Mouse (Mus musculus) myocyte (in vitro differentiated cells): ENCODE measurements around the gene Itgb5.

ENCODE experiments used
- E2F4 ChIP-seq: IDR thresholded peaks from one replicate; pipeline ENCODE4 v1.6.1; 2011; ENCODE audit warnings: mild to moderate bottlenecking, control low read depth, moderate library complexity; ENCODE audit not compliant: insufficient read depth
- POLR2A ChIP-seq: IDR thresholded peaks from one replicate; pipeline ENCODE4 v1.6.1; 2011; ENCODE audit warnings: low read depth, mild to moderate bottlenecking, control low read depth, moderate library complexity; ENCODE audit not compliant: insufficient read length
- REST ChIP-seq: IDR thresholded peaks from one replicate; pipeline ENCODE4 v1.6.1; 2011; ENCODE audit warnings: mild to moderate bottlenecking, control low read depth, moderate library complexity; ENCODE audit not compliant: insufficient read depth, insufficient read length
- SRF ChIP-seq: IDR thresholded peaks from one replicate; pipeline ENCODE4 v1.6.1; 2011; ENCODE audit warnings: low read depth; ENCODE audit not compliant: control insufficient read depth, insufficient read length
- TCF12 ChIP-seq: IDR thresholded peaks from one replicate; pipeline ENCODE4 v1.6.1; 2011; ENCODE audit warnings: mild to moderate bottlenecking, control low read depth; ENCODE audit not compliant: poor library complexity, insufficient read depth, severe bottlenecking
- USF1 ChIP-seq: IDR thresholded peaks from one replicate; pipeline ENCODE4 v1.6.1; 2011; ENCODE audit warnings: low read depth, mild to moderate bottlenecking, control low read depth, moderate library complexity

DNA sequence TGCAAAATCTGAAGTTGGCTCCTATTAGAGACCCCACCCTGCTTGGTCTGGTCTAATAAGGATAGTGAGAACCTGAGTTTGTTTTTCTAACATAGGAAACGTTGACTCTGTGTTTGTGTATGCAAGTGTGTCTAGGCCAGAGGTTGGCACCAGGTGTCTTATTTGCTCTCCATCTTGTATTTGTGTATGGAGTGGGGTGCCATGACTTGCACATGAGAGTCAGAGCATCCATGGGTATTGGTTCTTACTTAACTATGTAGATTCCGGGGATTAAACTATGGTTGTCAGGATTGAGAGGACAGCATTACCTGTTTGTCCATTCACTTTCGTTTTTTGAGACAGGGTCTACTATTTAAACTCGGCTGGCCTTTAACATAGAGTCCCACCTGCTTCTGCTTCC, 123.5 kb downstream of the Itgb5 start:
- TF ChIP-seq REST (no peak), SRF (no peak), USF1 (no peak), TCF12 (no peak), POLR2A (no peak), E2F4 (no peak)
